Mouse (Mus musculus): ENCODE data around the gene Ywhab. TPM values are rescaled to one million over a fixed set of nuclear protein-coding genes. Genes with fewer than 3 reads are reported as not detected.

The Ywhab gene
- polyA plus RNA-seq, 1 experiment = 3.7 TPM

DNA sequence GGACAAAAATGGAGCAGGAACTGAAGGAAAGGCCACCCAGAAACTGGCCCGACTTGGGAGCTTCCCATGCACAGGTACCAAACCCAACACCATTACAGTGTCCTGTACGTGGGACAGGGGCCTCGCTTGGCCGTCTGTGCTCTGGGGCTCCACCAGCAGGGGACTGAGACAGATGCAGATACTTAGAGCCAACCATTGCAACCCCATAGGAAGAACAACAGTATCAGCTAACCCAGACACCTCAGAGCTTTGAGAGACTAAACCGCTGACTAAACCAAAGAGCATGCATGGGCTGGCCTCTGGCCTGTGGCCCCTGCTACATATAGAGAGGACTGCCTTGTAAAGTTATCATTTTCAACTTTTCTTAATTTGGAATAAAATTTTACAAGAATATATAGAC, 9.7 kb downstream of the Ywhab start:
- H3K36me3 ChIP-seq (ENCODE audit: control insufficient read depth) = peaks cover 37% of the 10 kb centered on the region
- no peaks in the 10 kb centered on the region for H3K9me3 ChIP-seq (ENCODE audit: control insufficient read depth, low read length)
- no peaks in the 10 kb centered on the region for H3K27me3 ChIP-seq (ENCODE audit: control insufficient read depth)
- peaks cover 22% of the 10 kb centered on the region for H3K4me1 ChIP-seq (ENCODE audit: control insufficient read depth)
- H3K4me3 ChIP-seq (replicated peaks) = no peak overlapping the region
- TF ChIP-seq TAL1 (IDR thresholded peaks at IDR 0.05; ENCODE audit: low read length) = no peak

DNA sequence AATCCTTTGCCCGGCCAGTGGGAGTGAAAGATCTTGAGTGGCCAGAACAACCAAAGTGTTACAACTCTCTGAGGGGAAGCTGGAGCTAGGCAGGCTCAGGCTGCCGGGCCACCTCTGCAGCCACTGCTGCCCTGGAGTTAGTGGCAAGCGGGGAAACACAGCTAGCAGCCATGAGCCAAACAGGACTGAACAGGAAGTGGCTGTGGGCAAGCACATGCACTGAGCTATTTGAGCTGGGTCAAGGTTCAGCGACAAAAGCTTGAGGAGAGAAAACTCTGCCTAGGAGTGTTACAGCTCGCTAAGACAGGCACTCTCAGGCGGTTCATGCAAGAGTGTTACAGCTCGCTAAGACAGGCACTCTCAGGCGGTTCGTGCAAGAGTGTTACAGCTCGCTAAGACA, 12.2 kb downstream of the Ywhab start:
- H3K4me3 ChIP-seq (replicated peaks) = no peak overlapping the region
- H3K9me3 ChIP-seq (ENCODE audit: control insufficient read depth, low read length) = no peaks in the 10 kb centered on the region
- H3K36me3 ChIP-seq (ENCODE audit: control insufficient read depth) = peaks cover 36% of the 10 kb centered on the region
- TF ChIP-seq GATA1 (IDR thresholded peaks at IDR 0.05; ENCODE audit: low read length) (no peak), TAL1 (IDR thresholded peaks at IDR 0.05; ENCODE audit: low read length) (no peak)
- peaks cover 27% of the 10 kb centered on the region for H3K4me1 ChIP-seq (ENCODE audit: control insufficient read depth)
- no peaks in the 10 kb centered on the region for H3K27me3 ChIP-seq (ENCODE audit: control insufficient read depth)

DNA sequence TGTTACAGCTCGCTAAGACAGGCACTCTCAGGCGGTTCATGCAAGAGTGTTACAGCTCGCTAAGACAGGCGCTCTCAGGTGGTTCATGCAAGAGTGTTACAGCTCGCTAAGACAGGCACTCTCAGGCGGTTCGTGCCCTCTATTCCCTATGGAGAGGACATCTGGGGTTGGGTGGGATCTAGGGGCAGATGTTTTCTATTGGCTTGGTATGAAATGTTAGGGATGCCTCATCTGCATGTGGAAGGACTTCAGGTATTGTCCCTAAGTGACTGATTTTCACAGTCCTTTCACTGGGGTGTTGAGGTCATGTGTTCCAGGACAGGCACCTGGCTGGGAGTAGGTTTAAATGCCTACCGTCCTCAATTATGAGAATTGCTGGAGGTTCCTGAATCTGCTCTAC, 12.8 kb downstream of the Ywhab start:
- Histone ChIP-seq H3K9me3 (ENCODE audit: control insufficient read depth, low read length) (no peaks in the 10 kb centered on the region), H3K4me3 (replicated peaks) (no peak overlapping the region), H3K4me1 (ENCODE audit: control insufficient read depth) (peaks cover 32% of the 10 kb centered on the region), H3K36me3 (ENCODE audit: control insufficient read depth) (peaks cover 36% of the 10 kb centered on the region), H3K27me3 (ENCODE audit: control insufficient read depth) (no peaks in the 10 kb centered on the region)
- TF ChIP-seq GATA1 (IDR thresholded peaks at IDR 0.05; ENCODE audit: low read length) = no peak
- TF ChIP-seq TAL1 (IDR thresholded peaks at IDR 0.05; ENCODE audit: low read length) = no peak

DNA sequence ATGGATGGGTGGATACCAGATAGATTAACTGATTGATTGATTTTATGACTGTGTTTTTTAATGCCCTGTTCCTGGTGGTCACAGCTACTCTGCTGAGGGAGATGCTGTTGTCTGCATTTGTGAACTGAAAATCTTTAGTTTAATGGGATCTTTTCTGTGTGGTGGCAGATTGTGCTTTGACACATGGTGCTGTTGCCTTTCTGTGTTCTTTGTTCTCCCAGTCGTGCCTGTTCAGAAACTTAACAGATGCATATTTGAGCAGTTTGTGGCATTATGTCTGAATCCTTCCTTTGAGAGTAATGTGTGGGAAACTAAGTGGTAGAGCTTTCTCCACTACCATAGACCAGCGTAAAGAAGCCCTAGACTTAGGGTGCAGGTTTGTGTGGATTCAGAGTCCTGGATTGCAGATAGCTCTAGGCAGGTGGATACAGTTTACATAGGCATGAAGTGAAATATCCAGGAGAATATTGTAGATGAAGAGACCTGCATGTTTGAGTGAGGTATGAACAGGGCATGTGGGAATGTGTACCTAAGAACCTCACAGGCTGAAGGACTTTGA, 13.3 kb downstream of the Ywhab start:
- H3K4me1 ChIP-seq (ENCODE audit: control insufficient read depth) = peaks cover 29% of the 10 kb centered on the region
- TF ChIP-seq TAL1 (IDR thresholded peaks at IDR 0.05; ENCODE audit: low read length) = no peak
- no peak overlapping the region for H3K4me3 ChIP-seq (replicated peaks)
- H3K9me3 ChIP-seq (ENCODE audit: control insufficient read depth, low read length) = no peaks in the 10 kb centered on the region
- no peaks in the 10 kb centered on the region for H3K27me3 ChIP-seq (ENCODE audit: control insufficient read depth)
- H3K36me3 ChIP-seq (ENCODE audit: control insufficient read depth) = peaks cover 36% of the 10 kb centered on the region

DNA sequence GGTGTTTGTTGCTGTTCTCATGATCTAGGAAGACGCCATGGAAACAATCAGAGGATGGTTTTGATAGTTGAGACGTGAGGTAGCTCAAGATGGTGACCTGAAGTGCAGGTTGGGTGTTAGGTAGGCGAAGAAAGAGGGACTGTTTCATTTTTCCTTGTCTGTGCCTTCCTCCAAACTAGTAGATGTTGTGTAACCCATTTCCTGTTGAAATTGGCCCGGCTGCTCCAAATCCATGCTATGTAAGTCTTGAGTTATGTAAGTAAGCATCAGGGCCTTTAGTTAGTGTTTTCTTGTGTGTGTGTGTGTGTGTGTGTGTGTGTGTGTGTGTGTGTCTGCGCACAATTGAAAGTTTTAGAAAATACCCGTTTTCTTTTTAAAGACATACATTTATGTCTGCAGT, 14.5 kb downstream of the Ywhab start:
- H3K27me3 ChIP-seq (ENCODE audit: control insufficient read depth) = no peaks in the 10 kb centered on the region
- no peak overlapping the region for H3K4me3 ChIP-seq (replicated peaks)
- H3K9me3 ChIP-seq (ENCODE audit: control insufficient read depth, low read length) = no peaks in the 10 kb centered on the region
- H3K4me1 ChIP-seq (ENCODE audit: control insufficient read depth) = peaks cover 24% of the 10 kb centered on the region
- TF ChIP-seq GATA1 (IDR thresholded peaks at IDR 0.05; ENCODE audit: low read length) = no peak
- no peak for TF ChIP-seq TAL1 (IDR thresholded peaks at IDR 0.05; ENCODE audit: low read length)
- peaks cover 43% of the 10 kb centered on the region for H3K36me3 ChIP-seq (ENCODE audit: control insufficient read depth)

DNA sequence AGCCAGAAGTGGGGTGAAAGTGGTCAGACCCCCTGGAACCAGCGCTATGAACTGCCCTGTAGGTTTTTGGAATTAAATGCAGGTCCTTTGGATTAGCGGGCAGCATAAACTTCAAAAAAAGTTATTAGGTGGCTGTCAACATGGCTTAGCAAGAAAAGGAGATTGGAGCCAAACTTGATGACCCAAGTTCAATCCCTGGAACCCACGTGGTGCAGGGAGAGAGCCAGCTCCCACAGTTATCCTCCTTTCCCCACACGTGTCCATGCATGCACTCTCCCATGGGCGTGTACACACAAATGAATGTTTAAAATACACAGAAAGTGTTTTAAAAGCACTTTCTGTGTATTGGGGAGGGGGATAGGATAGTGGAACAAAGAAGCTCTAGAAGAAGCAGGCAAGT, 15.7 kb downstream of the Ywhab start:
- no peak for TF ChIP-seq GATA1 (IDR thresholded peaks at IDR 0.05; ENCODE audit: low read length)
- no peak for TF ChIP-seq TAL1 (IDR thresholded peaks at IDR 0.05; ENCODE audit: low read length)
- Histone ChIP-seq H3K36me3 (ENCODE audit: control insufficient read depth) (peaks cover 54% of the 10 kb centered on the region), H3K4me3 (replicated peaks) (no peak overlapping the region)

DNA sequence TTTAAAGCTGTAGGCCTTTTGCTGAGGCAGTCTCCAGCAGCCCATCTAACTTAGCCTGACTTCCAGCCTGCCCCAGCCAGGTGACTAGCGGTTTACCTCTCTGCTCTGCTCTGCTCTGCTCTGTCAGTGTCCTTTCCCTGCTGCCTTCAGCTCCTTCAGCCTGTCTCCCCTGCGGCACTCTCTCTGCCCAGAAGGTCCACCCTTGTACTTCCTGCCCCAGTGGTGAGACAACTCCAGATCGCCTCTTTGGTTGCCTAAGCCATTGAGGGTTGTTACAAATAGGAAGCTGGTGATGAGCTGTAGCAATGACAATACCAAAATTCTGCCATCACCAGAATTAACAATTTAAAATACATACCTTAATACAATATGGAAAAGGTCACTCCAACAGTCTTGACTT, 16.2 kb downstream of the Ywhab start:
- no peaks in the 10 kb centered on the region for H3K9me3 ChIP-seq (ENCODE audit: control insufficient read depth, low read length)
- no peaks in the 10 kb centered on the region for H3K27me3 ChIP-seq (ENCODE audit: control insufficient read depth)
- peaks cover 59% of the 10 kb centered on the region for H3K36me3 ChIP-seq (ENCODE audit: control insufficient read depth)
- H3K4me3 ChIP-seq (replicated peaks) = no peak overlapping the region
- H3K4me1 ChIP-seq (ENCODE audit: control insufficient read depth) = peaks cover 24% of the 10 kb centered on the region
- TF ChIP-seq GATA1 (IDR thresholded peaks at IDR 0.05; ENCODE audit: low read length) = no peak
- TF ChIP-seq TAL1 (IDR thresholded peaks at IDR 0.05; ENCODE audit: low read length) = no peak

More for the DNA sequence above, 15.7 kb downstream of the Ywhab start:
- H3K9me3 ChIP-seq (ENCODE audit: control insufficient read depth, low read length) = no peaks in the 10 kb centered on the region
- H3K4me1 ChIP-seq (ENCODE audit: control insufficient read depth) = peaks cover 24% of the 10 kb centered on the region
- H3K27me3 ChIP-seq (ENCODE audit: control insufficient read depth) = no peaks in the 10 kb centered on the region

DNA sequence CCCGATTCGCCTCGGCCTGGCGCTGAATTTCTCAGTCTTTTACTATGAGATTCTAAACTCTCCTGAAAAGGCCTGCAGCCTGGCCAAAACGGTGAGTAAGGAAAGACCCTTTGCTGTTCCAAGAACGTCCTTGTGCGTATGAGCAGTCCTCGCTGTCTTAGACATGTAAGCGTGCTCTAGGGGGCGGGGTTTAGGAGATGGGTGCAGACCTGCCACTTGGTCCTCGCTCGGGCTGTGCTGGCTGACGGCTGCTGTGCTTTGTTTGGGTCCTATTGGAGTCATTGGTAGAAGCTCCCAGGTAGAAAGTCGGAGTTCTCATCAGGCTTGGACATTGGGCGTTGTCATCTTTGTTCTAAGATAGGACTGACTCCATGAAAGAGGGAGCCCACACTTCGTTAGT, 20.5 kb downstream of the Ywhab start:
- peaks cover 11% of the 10 kb centered on the region for H3K4me1 ChIP-seq (ENCODE audit: control insufficient read depth)
- H3K9me3 ChIP-seq (ENCODE audit: control insufficient read depth, low read length) = no peaks in the 10 kb centered on the region
- peaks cover 91% of the 10 kb centered on the region for H3K36me3 ChIP-seq (ENCODE audit: control insufficient read depth)
- H3K4me3 ChIP-seq (replicated peaks) = no peak overlapping the region
- H3K27me3 ChIP-seq (ENCODE audit: control insufficient read depth) = no peaks in the 10 kb centered on the region
- no peak for TF ChIP-seq TAL1 (IDR thresholded peaks at IDR 0.05; ENCODE audit: low read length)
- no peak for TF ChIP-seq GATA1 (IDR thresholded peaks at IDR 0.05; ENCODE audit: low read length)

DNA sequence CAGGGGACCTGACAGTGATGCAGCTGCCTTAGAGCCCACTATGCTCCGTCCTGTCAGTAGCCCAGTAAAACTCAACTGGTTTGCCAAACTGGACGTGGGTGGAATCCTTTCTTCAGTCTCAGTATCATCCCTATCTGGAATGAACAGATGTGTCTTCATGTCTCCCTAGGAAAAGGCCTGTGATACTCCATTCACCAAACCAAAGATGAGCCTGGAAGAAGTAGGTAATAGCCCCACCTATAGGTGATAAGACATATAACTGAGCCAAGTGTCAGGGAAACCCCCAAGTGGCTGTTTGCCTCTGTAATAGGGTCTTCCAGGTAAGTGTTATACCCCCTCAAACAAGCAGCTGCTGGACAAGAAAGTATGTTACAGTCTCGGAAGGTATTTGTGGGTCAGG, 24.1 kb downstream of the Ywhab start:
- Histone ChIP-seq H3K27me3 (ENCODE audit: control insufficient read depth) (no peaks in the 10 kb centered on the region), H3K9me3 (ENCODE audit: control insufficient read depth, low read length) (no peaks in the 10 kb centered on the region), H3K4me3 (replicated peaks) (no peak overlapping the region), H3K36me3 (ENCODE audit: control insufficient read depth) (peaks cover 56% of the 10 kb centered on the region), H3K4me1 (ENCODE audit: control insufficient read depth) (no peaks in the 10 kb centered on the region)
- TF ChIP-seq TAL1 (IDR thresholded peaks at IDR 0.05; ENCODE audit: low read length) = no peak
- TF ChIP-seq GATA1 (IDR thresholded peaks at IDR 0.05; ENCODE audit: low read length) = no peak

DNA sequence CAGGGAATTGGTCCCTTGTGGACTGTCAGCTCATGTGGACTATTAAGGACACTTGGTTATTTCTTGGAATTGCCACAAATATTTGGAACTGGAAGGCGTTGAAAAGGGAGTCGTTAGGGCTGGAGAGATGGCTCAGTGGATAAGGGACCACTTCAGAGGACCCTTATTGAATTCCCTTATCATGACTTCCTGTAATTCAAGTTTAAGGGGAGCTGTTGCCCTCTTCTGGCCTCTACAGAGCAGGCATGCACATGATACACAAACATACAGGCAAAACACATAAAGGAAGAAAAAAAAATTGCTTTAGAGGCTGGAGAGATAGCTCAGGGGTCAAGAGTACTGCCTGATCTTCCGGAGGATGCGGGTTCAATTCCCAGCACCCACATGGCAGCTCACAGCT, 25.2 kb downstream of the Ywhab start:
- H3K4me1 ChIP-seq (ENCODE audit: control insufficient read depth) = no peaks in the 10 kb centered on the region
- H3K36me3 ChIP-seq (ENCODE audit: control insufficient read depth) = peaks cover 45% of the 10 kb centered on the region
- H3K4me3 ChIP-seq (replicated peaks) = no peak overlapping the region
- no peaks in the 10 kb centered on the region for H3K27me3 ChIP-seq (ENCODE audit: control insufficient read depth)
- TF ChIP-seq GATA1 (IDR thresholded peaks at IDR 0.05; ENCODE audit: low read length) = no peak
- no peak for TF ChIP-seq TAL1 (IDR thresholded peaks at IDR 0.05; ENCODE audit: low read length)
- no peaks in the 10 kb centered on the region for H3K9me3 ChIP-seq (ENCODE audit: control insufficient read depth, low read length)

All from erythroblast, embryonic 14.5 days (primary cell).